Mouse (Mus musculus) erythroid progenitor cell, adult 5-6 weeks (primary cell): Measurements from ENCODE around the gene Gm21292. TPM values are rescaled to one million over a fixed set of nuclear protein-coding genes. Genes with fewer than 3 reads are reported as not detected.
"Not testable (repeated sequence)": the region's sequence is repeated elsewhere in the genome, so short reads cannot be mapped to it uniquely, and the experiment has no call there.

Source experiments
- ATAC-seq: replicated peaks from 2 replicates; pipeline ENCODE4 v1.8.0; 2016; ENCODE audit warnings: moderate number of reproducible peaks, mild to moderate bottlenecking, moderate TSS enrichment, inconsistent platforms; ENCODE audit not compliant: poor library complexity, low FRiP score, severe bottlenecking
- total RNA-seq, 2 experiments: library from RNA; stranded (forward) in 1 of 2; stranded (reverse) in 1 of 2; fragments of 150-400 nt in 1 of 2; fragments of 186-747, 209-891 nt in 1 of 2; gene quantifications; 2 replicates each; pipeline versions ENCODE4 v1.2.3 to v1.2.4; 2015 to 2017; ENCODE audit warnings: low replicate concordance in 2 of 2

Gene Gm21292
- total RNA-seq (2015; ENCODE audit: low replicate concordance) (not detected in 2 replicates), total RNA-seq (2017; ENCODE audit: low replicate concordance) (not detected in 2 replicates)

GRCm38 (mm10) chrY:9133824-9134223, at the start of gene Gm21292:
TSS of gene Gm21292 (minus strand) at chrY:9133924.
- not testable (repeated sequence) for ATAC-seq

Other genes starting within 250 kb of the Gm21292 start
- not detected in 2 replicates for gene Gm21721, start 68.3 kb upstream of the Gm21292 start, total RNA-seq (2015; ENCODE audit: low replicate concordance)
- gene Gm21721, start 68.3 kb upstream of the Gm21292 start, total RNA-seq (2017; ENCODE audit: low replicate concordance), result not detected in 2 replicates
- not detected in 2 replicates for gene Gm21812, start 213.3 kb upstream of the Gm21292 start, total RNA-seq (2015; ENCODE audit: low replicate concordance)
- not detected in 2 replicates for gene Gm21812, start 213.3 kb upstream of the Gm21292 start, total RNA-seq (2017; ENCODE audit: low replicate concordance)